Mouse (Mus musculus) 3134 (cell line): ENCODE measurements around the gene Ptpro.
"Not testable (repeated sequence)": the region's sequence is repeated elsewhere in the genome, so short reads cannot be mapped to it uniquely, and the experiment has no call there.

Source experiments
- DNase-seq: peaks from one replicate; pipeline ENCODE4 v3.0.0-alpha.2; 2011; ENCODE audit warnings: low spot score; ENCODE audit not compliant: insufficient read length; ENCODE audit errors: extremely low read depth

Gene Ptpro

DNA sequence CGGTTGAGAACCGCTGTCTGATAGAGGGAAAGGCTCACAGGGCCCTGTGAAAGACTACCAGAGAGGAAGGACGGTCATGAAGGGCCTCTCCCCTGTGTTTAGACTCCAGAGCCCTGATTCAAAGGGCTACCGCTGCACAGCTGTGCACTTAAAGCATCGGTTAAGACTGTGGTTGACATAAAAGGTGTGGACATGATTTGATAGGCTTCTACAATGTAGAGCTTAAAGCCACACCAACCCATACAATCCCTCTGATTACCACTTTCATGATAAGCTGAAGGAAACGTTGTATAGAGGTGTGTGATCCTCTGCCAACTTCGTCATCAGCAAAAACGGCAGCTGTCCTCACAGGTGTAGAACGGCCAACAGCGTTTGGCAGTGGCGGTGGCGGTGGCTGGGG, 191.0 kb downstream of the Ptpro start:
- DNase-seq: no peak

DNA sequence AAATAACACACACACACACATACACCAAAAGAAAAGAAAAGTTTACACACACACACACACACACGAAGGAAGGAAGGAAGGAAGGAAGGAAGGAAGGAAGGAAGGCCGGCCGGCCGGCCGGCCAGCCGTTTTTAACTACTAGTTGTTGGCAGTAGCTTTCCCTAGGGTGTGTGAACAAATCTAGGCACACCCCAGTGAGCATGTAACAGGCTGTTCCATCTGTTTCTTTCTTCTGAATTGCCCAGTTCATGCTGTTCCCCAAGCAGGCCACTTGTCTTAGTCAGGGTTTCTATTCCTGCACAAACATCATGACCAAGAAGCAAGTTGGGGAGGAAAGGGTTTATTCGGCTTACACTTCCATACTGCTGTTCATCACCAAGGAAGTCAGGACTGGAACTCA, 194.0 kb downstream of the Ptpro start:
- DNase-seq: not testable (repeated sequence)

DNA sequence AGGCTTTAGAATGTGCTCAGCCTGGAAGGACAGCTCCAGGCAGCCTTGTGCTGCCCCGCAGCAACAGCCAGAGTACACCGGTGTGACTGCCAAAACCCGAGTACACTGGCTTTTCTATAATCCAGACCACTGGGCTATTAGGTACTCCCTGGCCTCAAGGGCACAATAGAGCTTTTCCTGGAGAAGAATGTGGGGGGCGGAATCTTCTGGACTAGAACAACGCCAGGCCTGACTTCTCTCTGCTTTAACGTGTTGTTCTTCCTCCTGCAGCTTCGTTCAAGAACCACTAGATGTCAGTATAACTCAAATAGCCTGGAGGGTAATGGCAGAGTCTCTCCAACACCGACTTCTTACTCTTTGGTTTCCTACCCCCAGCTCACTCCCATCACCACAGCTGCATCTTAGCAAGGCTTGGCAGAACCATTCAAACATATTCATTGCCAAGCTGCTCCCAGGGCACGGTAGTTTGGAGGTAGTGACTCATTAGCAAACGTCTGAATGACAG, 203.5 kb downstream of the Ptpro start:
- DNase-seq: peak; percentile 77

DNA sequence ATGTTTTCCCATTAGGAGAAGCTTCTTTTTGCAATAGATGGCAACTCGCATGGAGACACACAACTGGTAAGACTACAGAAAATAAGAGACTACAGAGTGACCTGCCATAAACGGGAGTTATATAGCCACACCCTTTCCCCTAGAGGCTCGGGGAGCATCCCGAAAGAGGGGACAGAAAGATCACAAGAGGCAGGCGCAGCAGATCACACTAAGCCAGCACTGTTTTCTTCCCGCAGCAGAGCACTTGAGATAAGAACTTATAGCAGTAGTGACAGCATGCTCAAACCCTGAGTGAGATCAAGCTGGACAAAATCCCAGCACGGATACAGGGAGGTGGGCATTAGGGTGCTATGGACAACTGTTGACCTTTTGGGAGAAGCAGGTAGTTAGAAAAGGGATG, 203.9 kb downstream of the Ptpro start:
- no peak for DNase-seq

DNA sequence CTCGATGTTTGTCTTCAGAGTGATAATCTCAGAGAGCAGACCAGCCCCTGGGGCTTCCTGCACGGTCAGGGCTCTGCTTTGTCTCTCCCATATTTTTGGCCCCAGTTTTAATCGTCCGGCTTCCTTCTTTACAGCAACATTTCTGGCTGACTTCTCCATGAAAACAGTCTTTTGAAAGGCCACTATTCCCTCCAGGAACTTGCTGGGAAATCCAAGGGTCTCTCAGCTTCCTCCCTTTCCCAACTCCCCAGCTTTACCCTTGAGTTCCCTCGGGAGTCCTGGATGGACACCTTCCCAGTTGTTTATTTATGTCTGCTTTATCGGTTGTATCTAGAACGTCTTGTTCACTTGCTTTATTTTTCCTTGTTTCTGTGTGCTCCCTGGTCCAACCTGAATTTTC, 205.1 kb downstream of the Ptpro start:
- DNase-seq: no peak

DNA sequence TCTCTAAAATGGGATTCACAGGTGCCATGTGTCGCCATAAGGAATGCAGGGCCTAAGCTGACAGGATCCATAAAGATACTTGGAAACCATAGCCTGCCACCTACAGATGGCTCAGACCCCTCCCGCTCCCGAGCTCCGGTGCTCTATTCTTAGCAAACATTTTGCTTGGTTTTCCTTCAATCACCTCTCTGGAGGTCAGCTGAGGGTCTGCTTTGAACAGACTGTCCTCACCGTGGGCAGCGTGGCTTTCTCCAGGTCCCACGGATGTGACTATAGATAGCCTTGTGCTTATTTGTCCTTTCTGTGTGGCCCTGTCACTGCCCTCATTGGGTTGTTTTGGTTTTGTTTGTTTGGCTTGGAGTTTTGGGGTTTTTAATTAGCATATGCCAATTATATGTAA, 206.0 kb downstream of the Ptpro start:
- DNase-seq: no peak

DNA sequence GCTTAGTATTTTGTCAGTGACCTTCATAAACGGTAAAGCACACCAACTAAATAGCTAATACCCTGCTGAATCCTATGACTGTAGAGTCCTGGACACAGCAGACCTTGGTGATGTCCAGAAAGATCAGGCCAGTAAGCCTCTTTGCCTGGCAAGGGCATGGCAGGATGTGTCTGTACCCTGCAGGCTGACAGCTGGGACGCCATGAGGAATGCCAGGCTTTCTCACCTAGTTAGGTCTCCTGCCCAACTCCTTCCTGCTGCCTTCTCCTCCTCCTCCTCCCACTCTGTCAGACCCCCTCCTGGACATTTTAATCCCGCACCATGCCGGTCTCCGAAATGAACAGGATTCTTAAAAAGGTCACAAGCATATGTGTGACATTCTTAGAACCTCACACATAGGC, 211.7 kb downstream of the Ptpro start:
- DNase-seq: no peak

DNA sequence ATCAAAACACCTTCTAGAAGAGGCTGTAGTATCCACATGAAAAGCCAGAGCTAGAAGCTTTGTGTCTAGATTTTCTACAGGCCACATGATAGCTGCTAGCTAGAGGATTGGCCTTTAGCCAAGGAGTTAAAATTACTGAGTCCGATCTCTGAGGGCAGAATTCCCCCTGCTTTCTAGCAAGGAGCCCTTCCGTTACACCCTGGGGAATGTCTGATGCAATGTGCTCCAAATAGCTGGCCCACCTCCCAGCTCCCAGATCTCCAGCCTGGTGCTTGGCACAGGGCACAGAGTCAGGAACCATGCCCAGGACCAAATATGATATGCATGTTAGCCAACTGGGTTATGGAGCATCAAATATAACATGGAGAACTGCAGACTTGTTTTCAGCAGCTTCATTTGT, 213.1 kb downstream of the Ptpro start:
- DNase-seq: peak; percentile 79

DNA sequence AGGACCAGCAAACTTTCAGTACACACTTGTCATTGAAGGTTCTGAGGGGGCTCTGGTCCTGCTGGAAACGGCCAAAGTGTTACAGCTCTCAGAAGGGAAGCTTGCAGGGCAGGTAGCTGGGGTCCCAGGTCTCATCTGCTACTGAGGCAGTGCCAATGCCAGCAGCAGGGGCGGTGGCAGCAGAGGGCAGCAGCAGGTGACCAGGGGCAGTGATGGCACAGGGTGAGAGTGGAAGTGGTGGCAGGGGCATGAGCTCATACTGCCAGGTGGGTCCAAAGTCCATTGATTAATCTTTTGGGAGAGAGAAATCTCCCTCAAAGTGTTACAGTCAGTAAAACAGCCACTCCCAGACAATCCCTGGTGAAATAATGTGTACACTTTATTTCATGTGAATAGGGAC, 214.1 kb downstream of the Ptpro start:
- DNase-seq: no peak

DNA sequence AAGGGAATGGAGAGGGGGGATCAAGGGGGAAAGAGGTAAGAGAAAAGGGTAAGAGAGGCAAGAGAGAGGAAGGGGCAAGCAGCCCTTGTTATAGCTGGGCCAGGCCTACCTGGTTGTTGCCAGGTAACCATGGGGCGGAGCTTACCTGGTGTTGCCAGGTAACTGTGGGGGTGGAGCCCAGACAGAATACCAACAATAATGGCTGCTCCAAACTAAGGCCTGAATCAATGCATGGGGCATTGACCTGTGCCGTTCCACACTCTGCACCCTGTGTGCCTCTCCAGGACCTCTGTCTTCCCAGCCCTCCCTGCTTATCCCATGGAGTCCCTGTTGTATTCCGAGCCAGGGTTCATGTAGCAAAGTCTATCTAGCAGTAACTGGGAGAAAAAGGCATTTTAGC, 215.6 kb downstream of the Ptpro start:
- DNase-seq: no peak

DNA sequence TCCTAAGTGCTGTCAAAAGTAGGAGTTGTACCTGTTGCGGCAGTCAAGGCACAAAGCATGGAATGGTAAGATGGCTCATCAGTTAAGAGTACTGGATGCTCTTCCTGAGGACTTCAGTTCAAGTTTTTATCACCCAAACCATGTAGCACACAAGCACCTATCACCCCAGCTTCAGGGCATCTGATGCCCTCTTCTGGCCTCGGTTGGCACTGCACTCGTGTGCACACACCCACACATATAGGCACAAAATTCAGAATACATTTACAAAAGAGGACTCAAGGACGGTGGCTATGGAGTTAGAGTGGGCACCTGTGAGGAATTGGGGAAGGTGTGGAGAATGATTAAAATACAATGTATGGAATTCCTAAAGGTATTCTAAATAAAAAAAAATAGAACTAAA, 217.4 kb downstream of the Ptpro start:
- DNase-seq: no peak

DNA sequence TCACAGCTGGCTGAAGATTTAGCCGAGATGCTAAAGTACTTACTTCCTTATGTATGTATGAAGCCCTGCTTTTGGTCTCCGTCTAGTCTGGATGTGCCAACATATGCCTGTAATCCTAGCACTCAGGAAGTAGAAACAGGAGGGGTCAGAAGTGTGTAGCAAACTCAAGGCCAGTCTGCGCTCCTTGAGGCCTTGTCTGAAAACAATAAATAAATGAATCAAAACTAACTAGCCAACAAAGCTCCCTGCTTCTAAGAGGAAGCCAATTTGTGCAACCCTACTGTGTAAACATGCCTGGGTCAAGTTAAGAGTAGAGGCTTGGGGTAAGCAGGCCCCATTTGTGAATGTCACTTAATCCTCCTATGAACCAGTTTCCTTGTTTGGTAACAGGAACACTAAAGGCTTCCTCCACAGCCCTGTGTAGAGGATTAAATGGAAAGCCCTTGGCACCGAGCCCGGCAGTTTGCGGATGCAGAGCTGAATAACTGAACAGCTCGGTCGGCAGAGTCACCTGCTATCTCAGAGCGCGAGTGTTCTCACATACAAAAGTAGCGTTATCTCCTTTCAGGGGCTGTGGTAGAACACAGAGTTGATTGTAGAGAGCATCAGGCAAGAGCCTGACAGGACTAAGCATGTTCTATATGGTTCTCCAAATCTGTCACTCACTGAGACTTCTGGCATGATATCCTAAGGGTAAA, 218.9 kb downstream of the Ptpro start:
- no peak for DNase-seq

DNA sequence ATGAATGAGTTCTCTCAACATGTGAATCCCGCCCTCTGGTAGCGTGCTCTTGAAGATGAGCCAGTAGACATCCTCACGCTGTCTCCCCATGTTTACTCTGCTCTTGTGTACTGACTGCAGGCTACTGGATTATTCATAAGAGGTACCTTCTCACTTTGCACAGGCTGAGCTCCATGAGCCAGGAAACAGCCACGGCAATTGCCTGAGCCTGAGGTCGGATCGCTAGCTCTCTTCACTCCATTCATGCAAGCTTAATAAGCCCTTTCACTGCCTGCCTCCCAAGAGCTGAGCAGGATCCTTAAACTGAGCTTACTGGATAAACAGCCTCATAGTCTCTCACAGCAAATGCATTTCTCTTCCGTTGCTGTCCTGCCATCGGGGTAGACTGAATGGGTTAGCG, 220.0 kb downstream of the Ptpro start:
- DNase-seq: no peak

DNA sequence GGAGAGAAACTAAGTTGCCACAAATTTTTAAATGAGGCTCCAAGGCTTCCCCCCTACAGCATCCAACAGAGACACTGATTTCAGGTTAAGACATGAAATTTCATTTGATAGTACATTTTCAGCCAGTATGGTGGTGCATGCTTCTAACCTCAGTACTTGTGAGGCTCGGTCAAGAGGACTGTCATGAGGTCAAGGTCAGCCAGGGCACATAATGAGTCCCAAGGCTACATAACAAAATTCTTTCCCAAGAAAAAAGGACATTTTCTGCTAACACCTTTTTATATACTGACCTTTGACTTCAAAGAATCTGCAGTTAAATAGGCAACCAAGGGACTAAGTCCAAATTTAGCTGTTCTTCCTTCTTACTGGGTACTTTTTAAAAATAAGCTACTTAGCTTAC, 221.3 kb downstream of the Ptpro start:
- DNase-seq: no peak

DNA sequence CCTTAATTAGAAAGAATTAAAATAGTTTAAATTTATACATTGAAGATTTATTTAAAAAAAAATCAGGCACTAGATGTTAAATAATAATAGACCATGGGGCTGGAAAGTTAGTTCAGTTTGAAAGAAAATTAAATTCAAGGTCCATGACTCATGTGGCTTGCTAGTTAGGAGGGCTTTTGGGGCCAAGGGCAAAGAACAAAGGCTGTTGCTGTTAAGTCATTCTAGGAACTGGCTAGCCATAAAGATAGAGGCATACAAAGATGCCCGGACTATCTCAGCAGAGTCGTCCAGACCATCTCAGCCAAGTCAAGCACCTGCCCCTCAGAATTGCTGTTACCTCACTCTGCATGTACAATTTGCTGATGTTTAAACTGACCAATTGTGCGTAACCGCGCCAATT, 223.6 kb downstream of the Ptpro start:
- not testable (repeated sequence) for DNase-seq

DNA sequence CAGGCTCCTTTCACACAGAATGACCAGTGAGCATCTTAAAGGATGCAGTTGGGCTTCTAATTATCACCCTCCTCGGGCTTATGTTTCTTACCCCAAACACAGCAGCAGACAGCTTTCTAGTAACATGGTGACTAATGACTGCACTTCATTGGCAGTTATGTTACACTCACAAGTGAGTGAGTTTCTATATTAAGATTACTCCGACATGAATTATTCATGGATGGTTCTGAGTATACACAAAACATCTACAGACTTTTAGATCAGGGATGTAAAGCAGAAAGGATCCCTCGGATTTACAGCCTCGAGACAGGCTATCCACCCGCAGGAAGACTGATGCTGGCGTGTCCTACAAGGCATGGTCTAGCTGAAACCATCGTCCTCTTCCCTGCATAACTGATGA, 230.8 kb downstream of the Ptpro start:
- no peak for DNase-seq

DNA sequence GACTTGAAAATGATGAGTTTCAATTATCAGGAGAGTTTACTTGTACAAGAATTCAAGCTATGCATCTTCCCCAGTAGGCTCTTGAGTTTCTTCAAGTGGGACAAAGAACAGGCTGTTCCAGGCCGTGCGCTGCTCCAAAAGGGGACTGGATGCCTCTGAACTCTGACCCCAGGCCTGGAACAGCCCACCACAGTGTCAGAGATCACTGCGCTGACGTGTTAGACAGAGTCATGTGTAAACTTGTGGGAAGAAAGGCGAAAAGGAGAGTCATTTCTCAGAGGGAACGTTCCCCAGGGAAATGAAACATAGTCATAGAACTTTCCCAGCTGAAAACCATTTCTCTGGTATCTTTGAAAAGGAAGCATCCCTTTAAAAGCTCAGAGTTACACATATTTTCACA, 235.3 kb downstream of the Ptpro start:
- DNase-seq: no peak

DNA sequence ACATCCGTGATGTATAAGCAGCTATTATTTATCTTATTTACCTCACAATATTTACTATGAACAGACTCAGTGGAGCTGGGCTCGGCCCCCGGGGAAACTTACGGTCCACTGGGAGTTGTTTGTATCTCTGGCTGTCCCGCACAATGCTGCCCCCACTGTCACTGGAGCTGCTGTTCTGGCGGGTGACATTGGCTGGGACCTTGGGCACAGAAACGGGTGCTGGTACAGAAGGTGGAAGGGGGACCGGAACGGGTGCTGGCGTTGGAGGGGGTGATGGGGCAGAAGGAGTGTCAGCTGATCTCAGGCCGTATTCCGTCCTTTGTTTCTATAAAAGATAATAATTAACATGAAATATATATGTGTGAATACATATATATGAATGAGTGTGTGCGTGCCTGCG, 238.0 kb downstream of the Ptpro start:
- DNase-seq: no peak

DNA sequence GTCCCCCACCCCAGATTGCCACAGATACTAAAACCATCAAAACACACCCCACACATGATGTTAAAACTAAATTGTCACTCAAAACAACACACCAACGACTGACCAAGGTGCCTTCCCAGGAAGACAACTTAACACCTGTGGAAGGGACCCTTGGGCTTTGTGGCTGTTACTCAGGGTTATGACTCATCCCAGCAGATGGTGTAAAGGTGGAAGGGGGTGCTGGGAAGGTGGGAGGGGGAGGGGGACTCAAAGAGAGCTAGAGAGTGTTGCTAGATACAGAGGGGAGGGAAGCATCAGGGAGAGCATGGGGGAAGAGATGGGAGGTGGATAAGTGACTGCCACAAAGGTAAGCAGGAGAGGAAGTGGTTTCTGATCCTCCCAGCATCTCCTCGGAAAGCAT, 239.5 kb downstream of the Ptpro start:
- no peak for DNase-seq

DNA sequence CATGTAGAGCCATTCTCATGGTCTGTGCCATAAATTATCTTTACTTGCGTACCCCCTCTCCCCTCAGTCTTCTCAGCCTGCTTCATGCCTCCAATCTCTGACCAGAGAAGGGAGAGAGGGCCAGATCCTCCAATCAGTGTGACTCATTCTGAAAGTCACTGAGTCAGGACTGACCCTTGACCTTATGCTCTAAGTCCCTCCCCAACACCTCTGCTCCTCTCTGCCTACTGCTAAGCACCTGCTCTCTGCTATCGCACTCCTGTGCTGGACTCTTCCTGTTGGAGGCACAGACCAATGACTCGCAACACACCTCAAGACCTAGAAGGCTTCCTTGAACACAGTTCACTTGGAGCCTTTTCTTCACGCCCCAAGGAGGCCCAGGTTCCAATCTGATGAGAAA, 240.5 kb downstream of the Ptpro start:
- no peak for DNase-seq

DNA sequence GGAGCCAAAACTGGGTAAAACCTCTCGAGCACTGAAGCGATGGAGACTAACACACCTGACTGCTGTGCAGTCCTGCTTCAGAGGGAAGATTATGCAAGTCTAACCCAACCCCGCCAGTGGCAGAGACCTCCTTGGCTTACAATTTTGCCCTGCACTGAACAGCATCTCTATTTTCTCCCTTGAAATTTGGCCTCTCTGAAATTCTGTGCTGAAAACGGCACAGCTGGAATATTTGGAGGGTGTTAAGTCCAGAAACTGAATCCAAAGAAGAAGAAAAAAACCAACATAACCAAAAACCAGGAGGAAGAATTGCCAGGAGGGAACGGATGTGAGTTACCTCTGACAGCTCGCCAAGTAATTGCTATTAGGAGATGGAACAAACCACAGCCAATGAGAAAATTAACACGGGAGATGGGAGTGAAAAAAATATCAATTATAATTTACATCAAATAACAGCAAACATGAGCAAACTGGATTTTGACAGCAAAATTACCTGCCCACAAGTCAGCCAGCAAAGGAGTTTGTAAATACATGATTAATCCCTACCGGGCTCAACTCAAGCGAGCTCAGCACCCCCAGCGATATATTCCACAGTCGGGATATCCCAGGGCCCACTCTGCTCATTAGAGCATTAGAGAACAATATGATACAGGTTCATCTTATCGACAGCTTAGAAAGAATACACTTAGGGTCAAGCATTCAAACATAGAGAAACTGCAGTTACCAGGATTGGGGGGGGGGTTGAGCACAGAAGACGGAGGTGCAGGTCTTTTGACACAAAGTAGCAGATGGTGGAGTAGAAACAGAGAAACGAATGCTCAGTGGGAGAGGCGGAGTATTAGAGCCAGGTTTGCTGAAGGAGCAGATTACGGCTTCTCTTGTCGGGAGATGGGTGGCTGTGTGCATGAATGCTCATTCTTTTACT, 241.4 kb downstream of the Ptpro start:
- no peak for DNase-seq

DNA sequence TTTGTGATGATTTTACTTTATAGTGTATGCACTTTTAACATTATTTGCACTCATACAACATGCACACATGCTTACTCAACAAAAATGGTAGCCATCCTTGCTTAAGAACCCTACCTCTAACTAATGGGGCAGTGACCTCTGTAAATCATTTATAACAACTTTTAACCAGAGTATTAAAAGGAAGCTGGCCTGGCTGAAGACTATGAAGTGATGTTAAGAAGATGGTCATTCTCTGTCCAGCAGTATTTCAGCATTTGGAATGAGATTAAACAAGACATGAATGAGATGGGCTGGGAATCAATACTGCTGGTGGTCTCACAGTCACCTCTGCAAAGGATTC, 242.0 kb downstream of the Ptpro start:
- DNase-seq: no peak
